Mouse (Mus musculus) c-Kit-positive CD71-positive TER-119-negative erythroid progenitor cells, embryonic 14.5 days (primary cell): ENCODE results near the gene Nubp1.

Source experiments
- DNase-seq: peaks from one replicate; pipeline ENCODE4 v3.0.0-alpha.2; 2013; ENCODE audit warnings: low read depth

The Nubp1 gene

DNA sequence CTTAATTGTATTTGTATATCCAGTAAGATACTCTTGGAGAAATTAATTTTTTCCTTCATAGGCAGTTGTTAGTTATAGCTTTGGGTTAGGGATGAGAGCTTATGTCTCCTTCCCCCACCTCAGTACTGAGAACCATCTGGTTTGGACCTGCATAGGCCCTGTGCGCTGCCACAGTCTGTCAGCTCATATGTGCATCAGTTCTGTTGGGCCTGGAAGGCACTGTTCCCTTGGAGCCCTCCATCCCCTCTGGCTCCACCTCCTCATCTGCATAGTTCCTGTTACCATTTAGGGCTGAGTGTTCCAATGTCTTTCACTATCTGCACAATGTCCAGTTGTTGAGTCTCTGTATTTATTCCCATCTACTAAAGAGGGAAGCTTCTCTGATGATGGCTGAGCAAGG is 56.5 kb downstream of the Nubp1 start:
- no peak for DNase-seq

DNA sequence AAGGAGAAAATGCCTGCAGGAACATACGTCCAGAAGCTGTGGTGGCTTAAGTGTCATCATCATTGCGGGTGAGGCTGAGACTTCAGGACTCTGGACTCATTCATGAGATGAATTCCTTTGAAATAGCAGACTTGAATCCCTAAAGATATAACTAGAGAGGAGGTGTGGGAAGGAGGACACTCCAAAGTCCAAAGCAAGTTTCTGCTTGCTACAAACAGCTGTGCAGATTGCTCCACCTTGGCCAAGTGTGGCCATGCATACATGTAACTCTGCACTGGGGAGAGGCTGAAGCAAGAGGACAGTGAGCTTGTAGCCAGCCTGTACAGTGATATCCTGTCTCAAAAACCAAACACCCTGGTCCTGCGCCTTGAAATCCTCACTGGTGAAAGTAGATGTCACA is 60.2 kb downstream of the Nubp1 start:
- no peak for DNase-seq
